Mouse (Mus musculus) embryonic facial prominence, embryonic 11.5 days (tissue): ENCODE measurements at regions not wholly inside any gene's neighbourhood (a gene's known extent, or its start where the extent isn't known, plus 50 kb on each side); places are given as distances from the start of the nearest gene placed in this dataset.
"Not testable (repeated sequence)": the region's sequence is repeated elsewhere in the genome, so short reads cannot be mapped to it uniquely, and the experiment has no call there.

ENCODE experiments used
- ATAC-seq: fragments of 200-750 bp; cut with Nextera tagmentation; replicated peaks from 2 replicates; pipeline ENCODE4 v1.8.0; 2017; ENCODE audit warnings: low read depth; ENCODE audit not compliant: insufficient number of reproducible peaks, low FRiP score, low TSS enrichment
- DNase-seq: peaks from one replicate; pipeline ENCODE4 v3.0.0-alpha.2; 2015; ENCODE audit warnings: low spot score
- H3K27ac ChIP-seq: fragments of 300-500 bp; sonication (generic); replicated peaks from 2 replicates; pipeline ENCODE4 v1.5.1; 2014; ENCODE audit warnings: mild to moderate bottlenecking, low read depth, low read length, control low read depth
- H3K27me3 ChIP-seq: fragments of 300-500 bp; sonication (generic); 2 replicates; pipeline ENCODE4 v1.6.1; 2014; ENCODE audit warnings: mild to moderate bottlenecking, low read length, moderate library complexity, mixed read lengths; ENCODE audit not compliant: control insufficient read depth, insufficient read depth
- H3K36me3 ChIP-seq: fragments of 300-500 bp; sonication (generic); replicated peaks from 2 replicates; pipeline ENCODE4 v1.6.1; 2014; ENCODE audit warnings: low read depth, mild to moderate bottlenecking, low read length, moderate library complexity, mixed read lengths; ENCODE audit not compliant: control insufficient read depth, insufficient read depth
- H3K4me1 ChIP-seq: fragments of 300-500 bp; sonication (generic); 2 replicates; pipeline ENCODE4 v1.6.1; 2014; ENCODE audit warnings: low read length, mixed read lengths; ENCODE audit not compliant: control insufficient read depth, insufficient read depth
- H3K4me2 ChIP-seq: fragments of 300-500 bp; sonication (generic); 2 replicates; pipeline ENCODE4 v1.6.1; 2014; ENCODE audit warnings: low read depth, mild to moderate bottlenecking, control low read depth, low read length, moderate library complexity
- H3K4me3 ChIP-seq: fragments of 300-500 bp; sonication (generic); 2 replicates; pipeline ENCODE4 v1.5.1; 2014; ENCODE audit warnings: low read depth, low read length, control low read depth
- H3K9ac ChIP-seq: fragments of 300-500 bp; sonication (generic); replicated peaks from 2 replicates; pipeline ENCODE4 v1.6.1; 2014; ENCODE audit warnings: mild to moderate bottlenecking, control low read depth, low read length
- H3K9me3 ChIP-seq: fragments of 300-500 bp; sonication (generic); replicated peaks from 2 replicates; pipeline ENCODE4 v1.6.1; 2016; ENCODE audit warnings: mild to moderate bottlenecking, low read length, inconsistent platforms, mixed read lengths; ENCODE audit not compliant: control insufficient read depth
- WGBS: fragments of 180-500 bp; shearing (Covaris S2); extraction: QIAGEN DNeasy Blood & Tissue Kit; methylation state at CpG from one replicate; pipeline ENCODE4 v1.1.7; 2014; 5-methylcytosine and 5-hydroxymethylcytosine counted together

GRCm38 (mm10) chr15:17356586-17356985 lies 628.0 kb downstream of the Cdh9 start:
- no peaks in the 10 kb centered on the region for H3K36me3 ChIP-seq
- H3K4me3 ChIP-seq, result no peak overlapping the region
- no peaks in the 10 kb centered on the region for H3K9me3 ChIP-seq
- H3K27me3 ChIP-seq, result no peaks in the 10 kb centered on the region
- DNase-seq (no peak), ATAC-seq (no peak)
- no peak overlapping the region for H3K9ac ChIP-seq
- no peak overlapping the region for H3K27ac ChIP-seq
- H3K4me2 ChIP-seq, result no peak overlapping the region
- H3K4me1 ChIP-seq, result no peaks in the 10 kb centered on the region

GRCm38 (mm10) chr15:17357083-17357774 lies 628.7 kb downstream of the Cdh9 start:
- 55% methylated on average over 2 of the region's 2 CpGs for WGBS
- Histone ChIP-seq H3K4me1 (no peaks in the 10 kb centered on the region), H3K4me3 (no peak overlapping the region), H3K9ac (no peak overlapping the region), H3K4me2 (no peak overlapping the region), H3K27me3 (no peaks in the 10 kb centered on the region), H3K36me3 (no peaks in the 10 kb centered on the region), H3K27ac (no peak overlapping the region), H3K9me3 (no peaks in the 10 kb centered on the region)
- no peak for ATAC-seq
- peak; percentile 12 for DNase-seq

GRCm38 (mm10) chr15:17404701-17405100 lies 676.1 kb downstream of the Cdh9 start:
- H3K27ac ChIP-seq, result no peak overlapping the region
- H3K4me1 ChIP-seq, result no peaks in the 10 kb centered on the region
- ATAC-seq (no peak), DNase-seq (no peak)
- H3K4me3 ChIP-seq, result no peak overlapping the region
- no peak overlapping the region for H3K9ac ChIP-seq
- H3K27me3 ChIP-seq, result no peaks in the 10 kb centered on the region
- H3K9me3 ChIP-seq, result no peaks in the 10 kb centered on the region
- H3K4me2 ChIP-seq, result no peak overlapping the region
- no peaks in the 10 kb centered on the region for H3K36me3 ChIP-seq
- WGBS, result 94% methylated on average over 1 of the region's 1 CpGs

GRCm38 (mm10) chr15:17427747-17428146 lies 699.2 kb downstream of the Cdh9 start:
- ATAC-seq, result no peak
- no peak for DNase-seq
- H3K9ac ChIP-seq, result no peak overlapping the region
- H3K4me2 ChIP-seq, result no peak overlapping the region
- H3K27me3 ChIP-seq, result no peaks in the 10 kb centered on the region
- no peak overlapping the region for H3K4me3 ChIP-seq
- no peaks in the 10 kb centered on the region for H3K9me3 ChIP-seq
- no peak overlapping the region for H3K27ac ChIP-seq
- no peaks in the 10 kb centered on the region for H3K36me3 ChIP-seq
- no peaks in the 10 kb centered on the region for H3K4me1 ChIP-seq

GRCm38 (mm10) chr15:17431823-17432222 lies 703.3 kb downstream of the Cdh9 start:
- Histone ChIP-seq H3K9me3 (no peaks in the 10 kb centered on the region), H3K4me2 (no peak overlapping the region), H3K9ac (no peak overlapping the region), H3K27ac (no peak overlapping the region), H3K4me1 (no peaks in the 10 kb centered on the region), H3K4me3 (no peak overlapping the region), H3K36me3 (no peaks in the 10 kb centered on the region), H3K27me3 (no peaks in the 10 kb centered on the region)
- DNase-seq, result no peak
- 67% methylated on average over 4 of the region's 4 CpGs for whole genome bisulfite sequencing
- ATAC-seq, result no peak

- WGBS, result 70% methylated on average over 1 of the region's 1 CpGs
- H3K9me3 ChIP-seq, result no peaks in the 10 kb centered on the region
- H3K4me1 ChIP-seq, result no peaks in the 10 kb centered on the region
- no peak overlapping the region for H3K4me2 ChIP-seq
- no peaks in the 10 kb centered on the region for H3K36me3 ChIP-seq
- ATAC-seq, result no peak
- no peak overlapping the region for H3K27ac ChIP-seq
- H3K4me3 ChIP-seq, result no peak overlapping the region
- DNase-seq, result no peak
- H3K27me3 ChIP-seq, result no peaks in the 10 kb centered on the region
- no peak overlapping the region for H3K9ac ChIP-seq
Observed at GRCm38 (mm10) chr15:17435862-17436261, 707.3 kb downstream of the Cdh9 start.

- Histone ChIP-seq H3K4me3 (no peak overlapping the region), H3K9ac (no peak overlapping the region), H3K4me2 (no peak overlapping the region), H3K9me3 (no peaks in the 10 kb centered on the region), H3K27me3 (no peaks in the 10 kb centered on the region), H3K36me3 (no peaks in the 10 kb centered on the region), H3K4me1 (no peaks in the 10 kb centered on the region), H3K27ac (no peak overlapping the region)
- ATAC-seq (no peak), DNase-seq (no peak)
- WGBS, result 90% methylated on average over 4 of the region's 4 CpGs
Observed at GRCm38 (mm10) chr15:17448218-17448617, 719.7 kb downstream of the Cdh9 start.

GRCm38 (mm10) chr15:17449736-17450135 lies 721.2 kb downstream of the Cdh9 start:
- H3K36me3 ChIP-seq, ATAC-seq, DNase-seq: not testable (repeated sequence)

More at GRCm38 (mm10) chr15:17449736-17450135, 721.2 kb downstream of the Cdh9 start:
- not testable (repeated sequence) for H3K27me3 ChIP-seq, H3K9ac ChIP-seq, H3K9me3 ChIP-seq, H3K4me1 ChIP-seq, H3K4me2 ChIP-seq, H3K27ac ChIP-seq, H3K4me3 ChIP-seq
- WGBS, result 82% methylated on average over 3 of the region's 3 CpGs
